Mouse (Mus musculus): ENCODE results near the gene Gys1. TPM values are rescaled to one million over a fixed set of nuclear protein-coding genes. Genes with fewer than 3 reads are reported as not detected.

The Gys1 gene
- total and polyA plus RNA-seq, 2 experiments from 2014 or later = 9.8 to 12.3 TPM

DNA sequence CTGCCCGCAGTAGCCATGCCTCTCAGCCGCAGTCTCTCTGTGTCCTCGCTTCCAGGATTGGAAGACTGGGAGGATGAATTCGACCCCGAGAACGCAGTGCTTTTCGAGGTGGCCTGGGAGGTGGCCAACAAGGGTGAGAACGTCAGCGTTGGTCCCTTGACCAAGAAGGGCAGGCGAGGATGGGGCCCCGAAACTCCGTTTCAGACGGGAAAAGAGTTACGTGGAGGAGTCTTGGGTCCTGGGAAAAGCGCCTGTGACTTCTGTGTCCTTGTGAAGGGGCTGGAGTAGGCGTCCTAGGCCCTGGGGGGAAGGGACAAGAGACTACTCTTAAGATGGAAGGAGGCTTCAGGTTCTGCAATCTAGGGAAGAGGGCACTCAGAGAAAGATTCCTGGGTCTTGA is 394 bp downstream of the Gys1 start:
- Histone ChIP-seq H3K4me2 (ENCODE audit: low read depth) (peak overlapping the region; percentile 93), H3K9ac (peak overlapping the region; percentile 72), H3K27ac (ENCODE audit: low read depth, low read length) (no peak overlapping the region), H3K36me3 (ENCODE audit: insufficient read depth) (peaks cover 12% of the 10 kb centered on the region; the same call in 1 of the 2 replicates), H3K4me3 (ENCODE audit: low read depth, low read length) (peak overlapping the region; percentile 79), H3K4me1 (ENCODE audit: insufficient read depth) (peaks cover 19% of the 10 kb centered on the region), H3K27me3 (ENCODE audit: insufficient read depth, low read length) (no peaks in the 10 kb centered on the region), H3K9me3 (ENCODE audit: low read length) (no peaks in the 10 kb centered on the region)
- DNase-seq (no peak), ATAC-seq (peak; percentile 3)
- whole genome bisulfite sequencing = 1% methylated on average over 16 of the region's 16 CpGs
- no peak for TF ChIP-seq CTCF (IDR thresholded peaks at IDR 0.05; ENCODE audit: low read depth)

DNA sequence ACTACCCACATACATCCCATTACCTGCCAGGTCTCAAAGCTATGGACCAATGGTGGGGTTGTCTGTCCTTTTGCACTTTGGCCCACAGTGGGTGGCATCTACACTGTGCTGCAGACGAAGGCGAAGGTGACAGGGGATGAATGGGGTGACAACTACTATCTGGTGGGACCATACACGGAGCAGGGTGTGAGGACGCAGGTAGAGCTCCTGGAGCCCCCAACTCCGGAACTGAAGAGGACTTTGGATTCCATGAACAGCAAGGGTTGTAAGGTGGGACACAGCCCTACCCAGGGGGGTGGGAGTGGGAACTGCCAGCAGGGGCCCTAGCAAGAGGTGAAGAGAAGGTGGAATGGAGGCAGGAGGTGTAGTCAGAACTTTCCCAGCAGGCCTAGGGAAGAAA is 1.8 kb downstream of the Gys1 start:
- 93% methylated on average over 5 of the region's 5 CpGs for WGBS
- Histone ChIP-seq H3K27me3 (ENCODE audit: insufficient read depth, low read length) (no peaks in the 10 kb centered on the region), H3K9ac (no peak overlapping the region), H3K36me3 (ENCODE audit: insufficient read depth) (no peaks in the 10 kb centered on the region), H3K4me1 (ENCODE audit: insufficient read depth) (peaks cover 19% of the 10 kb centered on the region), H3K9me3 (ENCODE audit: low read length) (no peaks in the 10 kb centered on the region), H3K27ac (ENCODE audit: low read depth, low read length) (no peak overlapping the region), H3K4me2 (ENCODE audit: low read depth) (no peak overlapping the region), H3K4me3 (ENCODE audit: low read depth, low read length) (no peak overlapping the region)
- no peak for DNase-seq
- no peak for TF ChIP-seq CTCF (IDR thresholded peaks at IDR 0.05; ENCODE audit: low read depth)
- no peak for ATAC-seq

DNA sequence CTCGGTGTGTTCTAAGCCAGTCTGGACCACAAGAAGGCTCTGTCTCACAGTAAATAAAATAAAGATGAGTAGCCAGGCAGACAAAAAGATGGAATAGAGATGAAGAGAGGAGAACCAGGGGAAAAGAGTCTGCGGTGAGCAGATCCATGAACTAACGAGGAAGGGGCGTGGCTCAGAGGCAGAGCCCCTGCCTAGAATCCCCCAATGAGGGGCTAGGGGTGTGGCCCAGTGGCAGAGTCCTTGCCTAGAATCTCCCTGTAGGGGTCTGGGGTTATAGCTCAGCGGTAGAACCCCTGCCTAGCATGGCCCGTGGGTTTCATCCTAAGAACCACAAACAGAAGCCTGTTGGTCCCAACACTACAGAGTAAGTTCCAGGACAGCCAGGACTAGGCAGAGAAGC is 2.4 kb downstream of the Gys1 start:
- no peak for TF ChIP-seq CTCF (IDR thresholded peaks at IDR 0.05; ENCODE audit: low read depth)
- Histone ChIP-seq H3K36me3 (ENCODE audit: insufficient read depth) (no peaks in the 10 kb centered on the region), H3K9ac (no peak overlapping the region), H3K27me3 (ENCODE audit: insufficient read depth, low read length) (no peaks in the 10 kb centered on the region), H3K27ac (ENCODE audit: low read depth, low read length) (no peak overlapping the region), H3K9me3 (ENCODE audit: low read length) (no peaks in the 10 kb centered on the region), H3K4me3 (ENCODE audit: low read depth, low read length) (no peak overlapping the region), H3K4me1 (ENCODE audit: insufficient read depth) (peaks cover 19% of the 10 kb centered on the region), H3K4me2 (ENCODE audit: low read depth) (no peak overlapping the region)
- no peak for DNase-seq
- 34% methylated on average over 6 of the region's 6 CpGs for WGBS
- no peak for ATAC-seq

DNA sequence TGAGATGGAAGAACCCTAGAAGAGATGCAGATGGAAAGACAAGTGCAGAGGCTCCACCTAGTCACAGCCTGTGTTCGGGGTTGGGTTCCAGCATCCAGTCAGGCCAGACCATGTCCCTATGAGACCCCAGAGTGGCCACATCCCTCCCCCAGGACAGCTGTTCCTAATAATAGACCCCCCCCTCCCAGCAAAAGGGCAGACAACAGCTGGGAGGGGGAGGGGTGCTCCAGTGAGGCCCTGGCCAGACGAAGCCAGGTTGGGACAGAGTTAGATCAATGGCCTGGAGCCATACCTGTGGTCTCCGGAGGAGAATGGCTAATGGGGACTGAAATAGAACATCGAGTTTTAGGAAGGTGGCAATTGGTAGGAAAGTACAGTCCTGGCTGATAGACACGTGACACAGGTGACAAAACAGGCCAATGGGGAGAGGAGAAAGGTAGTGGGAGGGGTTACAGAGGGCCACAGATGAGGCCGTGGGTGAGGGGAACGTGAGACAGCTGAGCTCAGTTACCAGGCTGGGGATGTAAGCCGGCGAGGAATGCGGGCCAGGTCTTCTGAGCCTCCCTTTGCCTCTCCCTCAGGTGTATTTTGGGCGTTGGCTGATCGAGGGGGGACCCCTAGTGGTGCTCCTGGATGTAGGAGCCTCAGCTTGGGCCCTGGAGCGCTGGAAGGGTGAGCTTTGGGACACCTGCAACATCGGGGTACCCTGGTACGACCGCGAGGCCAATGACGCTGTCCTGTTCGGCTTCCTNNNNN is 3.1 kb downstream of the Gys1 start, which contains the start of gene Ruvbl2:
Gene Ruvbl2 (minus strand): TSS at position 576 of the 756 bp plus-strand sequence.
- Histone ChIP-seq H3K36me3 (ENCODE audit: insufficient read depth) (no peaks in the 10 kb centered on the region), H3K27me3 (ENCODE audit: insufficient read depth, low read length) (no peaks in the 10 kb centered on the region), H3K27ac (ENCODE audit: low read depth, low read length) (no peak within 1 kb of the TSS), H3K4me2 (ENCODE audit: low read depth) (no peak within 1 kb of the TSS), H3K4me1 (ENCODE audit: insufficient read depth) (peaks cover 19% of the 10 kb centered on the region), H3K9ac (no peak within 1 kb of the TSS), H3K9me3 (ENCODE audit: low read length) (no peaks in the 10 kb centered on the region), H3K4me3 (ENCODE audit: low read depth, low read length) (no peak within 1 kb of the TSS)
- ATAC-seq = no peak
- no peak for DNase-seq
- 0 out of 2 replicates have a peak, but pooled peaks have one; percentile 6 for TF ChIP-seq CTCF (IDR thresholded peaks at IDR 0.05; ENCODE audit: low read depth)
- WGBS = 25% methylated on average over 19 of the region's 19 CpGs

DNA sequence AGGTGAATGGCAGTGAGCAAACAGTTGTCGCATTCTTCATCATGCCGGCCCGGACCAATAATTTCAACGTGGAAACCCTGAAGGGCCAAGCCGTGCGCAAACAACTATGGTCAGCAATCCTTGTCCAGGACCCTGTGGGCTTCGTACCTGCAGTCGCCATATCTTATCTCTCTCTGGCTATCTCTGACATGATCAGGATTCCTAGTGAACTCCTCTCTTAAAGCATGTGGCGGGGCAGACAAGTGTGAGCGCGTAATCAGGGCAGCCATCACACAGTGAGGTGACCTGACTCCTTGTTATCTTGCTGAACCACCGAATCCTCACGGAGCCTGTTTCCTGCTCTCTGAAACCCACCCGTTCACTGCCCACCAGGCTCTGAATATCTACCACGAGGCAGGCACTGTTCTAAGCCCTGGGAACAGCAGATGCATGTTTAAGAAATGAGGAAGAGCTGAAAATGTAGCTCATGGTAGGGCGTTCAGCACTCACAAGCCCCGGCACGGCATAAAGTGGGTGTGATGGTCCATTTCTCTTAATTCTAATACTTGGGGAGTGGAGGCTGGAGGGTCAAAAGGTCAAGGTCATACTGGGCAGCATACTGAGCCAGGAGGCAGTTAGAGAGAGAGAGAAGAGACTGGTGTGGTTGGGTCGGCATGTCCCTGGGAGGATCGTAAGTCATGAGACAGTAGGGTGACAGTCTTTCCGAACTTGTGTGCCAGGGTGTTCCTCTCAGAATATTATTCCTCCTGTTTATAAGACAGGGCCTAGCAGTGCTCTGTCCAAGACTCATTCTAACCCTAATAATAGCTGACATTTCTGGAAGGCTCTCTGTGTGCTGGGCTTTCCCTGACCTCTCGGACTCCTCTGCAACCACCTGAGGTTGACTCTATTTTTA is 9.1 kb downstream of the Gys1 start:
- WGBS = 91% methylated on average over 22 of the region's 22 CpGs
- Histone ChIP-seq H3K4me3 (ENCODE audit: low read depth, low read length) (no peak overlapping the region), H3K27me3 (ENCODE audit: insufficient read depth, low read length) (no peaks in the 10 kb centered on the region), H3K4me1 (ENCODE audit: insufficient read depth) (no peaks in the 10 kb centered on the region), H3K4me2 (ENCODE audit: low read depth) (no peak overlapping the region), H3K9me3 (ENCODE audit: low read length) (no peaks in the 10 kb centered on the region), H3K36me3 (ENCODE audit: insufficient read depth) (peaks cover 18% of the 10 kb centered on the region), H3K9ac (no peak overlapping the region), H3K27ac (ENCODE audit: low read depth, low read length) (no peak overlapping the region)
- no peak for TF ChIP-seq CTCF (IDR thresholded peaks at IDR 0.05; ENCODE audit: low read depth)
- no peak for ATAC-seq
- DNase-seq = no peak

DNA sequence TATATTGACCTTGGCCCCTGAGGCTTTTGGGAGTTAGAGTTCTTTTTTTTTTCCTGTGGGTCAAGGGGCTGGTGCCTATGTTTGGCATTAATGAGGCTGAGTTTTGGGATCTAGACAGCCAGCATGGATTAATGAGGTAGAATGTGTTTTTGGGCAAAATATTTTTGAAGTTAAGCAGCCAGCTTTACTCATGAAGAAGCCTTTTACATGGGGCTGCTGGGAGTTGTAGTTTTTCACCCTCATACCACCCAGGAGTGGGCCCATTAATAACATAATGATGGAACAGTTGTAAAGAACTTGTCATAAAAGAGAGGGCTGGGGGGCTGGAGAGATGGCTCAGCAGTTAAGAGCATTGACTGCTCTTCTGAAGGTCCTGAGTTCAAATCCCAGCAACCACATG is 11.9 kb downstream of the Gys1 start:
- H3K27me3 ChIP-seq (ENCODE audit: insufficient read depth, low read length) = no peaks in the 10 kb centered on the region
- no peaks in the 10 kb centered on the region for H3K9me3 ChIP-seq (ENCODE audit: low read length)
- H3K4me2 ChIP-seq (ENCODE audit: low read depth) = no peak overlapping the region
- H3K27ac ChIP-seq (ENCODE audit: low read depth, low read length) = no peak overlapping the region
- no peak for TF ChIP-seq CTCF (IDR thresholded peaks at IDR 0.05; ENCODE audit: low read depth)
- no peak overlapping the region for H3K4me3 ChIP-seq (ENCODE audit: low read depth, low read length)
- H3K36me3 ChIP-seq (ENCODE audit: insufficient read depth) = peaks cover 22% of the 10 kb centered on the region
- ATAC-seq (no peak), DNase-seq (no peak)
- H3K4me1 ChIP-seq (ENCODE audit: insufficient read depth) = no peaks in the 10 kb centered on the region
- no peak overlapping the region for H3K9ac ChIP-seq
